Mouse (Mus musculus) spleen, embryonic (tissue): ENCODE measurements around the gene Tmem139.

Experiments
- CTCF ChIA-PET: fragments of 350-600 bp; sonication (Branson Sonifier 250); formaldehyde crosslinking; loops from one replicate; lab custom pipeline; 2022; lab: Charles Lee

The Tmem139 gene

GRCm38 (mm10) chr6:42270817-42271216 is 9.0 kb downstream of the Tmem139 start:
- CTCF ChIA-PET: interaction anchor here (0.6 kb wide), 1 partner anchor 39 kb away, joined by 5 read pairs; no protein-coding TSS in a partner anchor

- CTCF ChIA-PET: no interaction called here
Observed at GRCm38 (mm10) chr6:42276151-42276550, 14.4 kb downstream of the Tmem139 start.

GRCm38 (mm10) chr6:42282865-42283528 is 21.2 kb downstream of the Tmem139 start:
- CTCF ChIA-PET: no interaction called here

- CTCF ChIA-PET: interaction anchor here (0.6 kb wide), 2 partner anchors 13 to 79 kb away, joined by 3 to 20 read pairs; no protein-coding TSS in a partner anchor
Observed at GRCm38 (mm10) chr6:42286448-42286847, 24.7 kb downstream of the Tmem139 start, which contains the start of gene Clcn1. Gene Clcn1, plus strand, starts transcription at chr6:42286685.

- CTCF ChIA-PET: no interaction called here
Observed at GRCm38 (mm10) chr6:42287562-42287961, 25.8 kb downstream of the Tmem139 start.

GRCm38 (mm10) chr6:42293327-42293726 is 31.6 kb downstream of the Tmem139 start:
- CTCF ChIA-PET: interaction anchor here (0.8 kb wide), 1 partner anchor 32 kb away, joined by 4 read pairs; no protein-coding TSS in a partner anchor

GRCm38 (mm10) chr6:42295549-42296094 is 33.9 kb downstream of the Tmem139 start:
- CTCF ChIA-PET: no interaction called here

GRCm38 (mm10) chr6:42299362-42299761 is 37.6 kb downstream of the Tmem139 start:
- CTCF ChIA-PET: no interaction called here

GRCm38 (mm10) chr6:42309816-42310378 is 48.1 kb downstream of the Tmem139 start:
- CTCF ChIA-PET: no interaction called here

GRCm38 (mm10) chr6:42310427-42311053 is 48.8 kb downstream of the Tmem139 start:
- CTCF ChIA-PET: no interaction called here
